Mouse (Mus musculus) neural tube, embryonic 10.5 days (tissue): Measurements from ENCODE around the gene Trim25.

ENCODE experiments used
- DNase-seq: peaks from one replicate; pipeline ENCODE4 v3.0.0-alpha.2; 2017; ENCODE audit warnings: low spot score; ENCODE audit errors: extremely low spot score

Trim25 gene

GRCm38 (mm10) chr11:89061362-89061761 lies 62.2 kb downstream of the Trim25 start:
- DNase-seq, result no peak

DNA sequence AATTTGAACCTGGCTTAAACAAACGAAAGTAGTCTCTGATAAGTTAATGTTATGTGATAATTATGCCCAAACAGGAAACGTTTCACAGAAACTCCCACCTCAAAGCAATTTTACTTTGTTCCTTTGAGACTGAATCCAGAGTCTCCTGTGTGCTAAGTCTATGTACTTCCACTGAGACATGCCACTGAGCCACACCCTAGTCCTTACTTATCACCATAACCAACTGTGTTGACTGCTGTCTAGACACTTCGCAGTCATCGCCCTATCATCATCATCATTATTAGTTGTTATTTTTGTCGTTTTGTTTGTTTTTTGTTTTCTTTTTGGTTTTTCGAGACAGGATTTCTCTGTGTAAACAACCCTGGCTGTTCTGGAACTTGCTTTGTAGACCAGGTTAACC lies 65.1 kb downstream of the Trim25 start:
- DNase-seq, result no peak

- peak; percentile 29 for DNase-seq
Observed at GRCm38 (mm10) chr11:89065297-89065696, 66.1 kb downstream of the Trim25 start.

- DNase-seq, result no peak
Observed at GRCm38 (mm10) chr11:89066126-89066525, 67.0 kb downstream of the Trim25 start.

- no peak for DNase-seq
Observed at GRCm38 (mm10) chr11:89066750-89067149, 67.6 kb downstream of the Trim25 start, which contains the start of gene Dgke. Dgke (minus strand) TSS chr11:89066850.

DNA sequence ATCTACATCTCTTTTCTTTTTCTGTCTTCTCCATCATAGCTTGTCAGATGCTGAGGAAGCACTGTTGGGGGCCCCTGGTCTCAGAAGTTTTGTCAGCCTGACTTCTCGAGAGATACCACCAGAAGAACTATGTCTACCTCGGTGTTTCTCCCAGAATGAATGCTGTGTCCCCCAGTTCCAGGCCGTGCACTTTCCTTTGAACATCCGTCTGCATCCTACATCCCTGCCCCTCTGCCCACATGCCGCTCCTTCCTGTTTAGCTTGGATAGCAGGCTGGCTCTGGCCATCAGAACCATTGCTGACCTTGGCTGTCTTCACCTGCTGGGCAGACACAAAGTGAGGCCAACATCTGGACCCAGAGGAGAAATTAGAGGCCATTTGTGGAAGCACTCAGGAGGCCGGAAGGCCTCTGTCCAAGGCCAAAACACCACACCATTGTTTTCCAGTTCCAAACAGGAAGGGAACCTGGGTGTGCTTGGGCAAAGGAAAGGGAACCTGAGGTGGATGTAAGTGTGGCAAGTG lies 68.2 kb downstream of the Trim25 start:
- DNase-seq, result no peak

DNA sequence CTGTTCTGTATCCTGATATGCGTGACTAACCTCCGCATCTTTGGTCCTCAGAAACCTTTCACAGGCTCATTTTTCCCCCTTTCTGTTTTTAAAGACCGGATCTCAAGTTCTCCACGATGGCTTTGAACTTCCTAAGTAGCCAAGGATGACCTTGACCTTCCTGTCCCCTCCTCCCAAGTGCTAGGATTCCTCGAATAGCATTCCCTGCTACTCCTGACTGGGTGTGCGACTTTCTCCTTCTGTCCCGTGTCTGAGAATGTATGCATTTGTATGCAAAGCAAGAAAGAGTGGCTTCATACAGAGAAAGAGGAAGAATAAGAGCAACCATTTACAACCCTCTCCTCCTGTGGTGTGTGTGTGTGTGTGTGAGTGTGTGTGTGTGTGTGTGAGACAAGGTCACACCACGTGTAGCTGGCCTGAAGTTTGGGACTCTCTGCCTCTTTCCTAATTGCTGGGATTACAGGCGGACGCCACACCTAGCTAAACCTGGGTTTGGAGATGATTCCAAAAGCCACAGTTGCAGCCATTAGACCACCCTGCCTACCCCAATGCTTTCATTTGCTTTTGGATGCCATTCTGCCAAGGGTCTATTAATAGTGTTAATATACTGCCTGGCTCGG lies 68.8 kb downstream of the Trim25 start:
- no peak for DNase-seq

DNA sequence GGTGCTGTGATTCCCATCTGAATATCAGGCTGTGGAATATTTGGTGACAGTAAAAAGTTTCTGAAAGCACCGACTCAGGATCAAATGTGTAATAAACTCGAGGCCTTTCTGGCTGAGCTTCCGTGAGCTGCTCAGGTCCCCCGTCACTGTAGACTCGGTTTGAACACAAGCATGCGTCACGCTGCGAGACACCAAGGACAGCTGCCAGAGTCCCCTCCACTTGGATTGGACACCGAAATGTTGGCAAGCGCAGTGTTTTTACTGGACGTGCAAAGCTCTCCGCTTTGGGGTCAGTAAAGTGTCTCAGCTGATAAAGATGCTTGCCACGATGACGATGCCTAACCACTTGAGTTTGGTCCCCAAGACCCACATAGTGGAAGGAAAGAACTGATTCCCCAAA lies 69.5 kb downstream of the Trim25 start:
- no peak for DNase-seq

DNA sequence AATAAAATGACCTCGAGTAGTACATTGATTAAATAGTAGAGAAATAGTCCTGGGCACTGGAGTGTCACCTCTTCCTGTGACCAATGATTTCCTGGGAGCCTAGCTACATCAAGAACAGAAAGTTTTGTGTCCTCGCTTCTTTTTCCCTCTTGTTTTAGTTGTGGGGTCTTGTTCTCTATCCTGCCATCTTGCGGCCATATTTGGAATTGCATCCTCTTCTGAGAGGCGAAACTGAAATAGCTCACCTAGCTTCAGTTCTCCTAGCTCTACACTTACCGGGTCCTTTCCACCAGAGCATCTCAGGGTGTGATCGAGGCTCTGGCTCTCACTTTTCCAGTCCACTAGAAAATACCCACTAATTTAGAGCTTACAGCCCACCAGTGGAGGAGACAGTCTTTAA lies 70.1 kb downstream of the Trim25 start:
- peak; percentile 56 for DNase-seq
